Mouse (Mus musculus): ENCODE measurements at regions not wholly inside any gene's neighbourhood (a gene's known extent, or its start where the extent isn't known, plus 50 kb on each side); places are given as distances from the start of the nearest gene placed in this dataset.

DNA sequence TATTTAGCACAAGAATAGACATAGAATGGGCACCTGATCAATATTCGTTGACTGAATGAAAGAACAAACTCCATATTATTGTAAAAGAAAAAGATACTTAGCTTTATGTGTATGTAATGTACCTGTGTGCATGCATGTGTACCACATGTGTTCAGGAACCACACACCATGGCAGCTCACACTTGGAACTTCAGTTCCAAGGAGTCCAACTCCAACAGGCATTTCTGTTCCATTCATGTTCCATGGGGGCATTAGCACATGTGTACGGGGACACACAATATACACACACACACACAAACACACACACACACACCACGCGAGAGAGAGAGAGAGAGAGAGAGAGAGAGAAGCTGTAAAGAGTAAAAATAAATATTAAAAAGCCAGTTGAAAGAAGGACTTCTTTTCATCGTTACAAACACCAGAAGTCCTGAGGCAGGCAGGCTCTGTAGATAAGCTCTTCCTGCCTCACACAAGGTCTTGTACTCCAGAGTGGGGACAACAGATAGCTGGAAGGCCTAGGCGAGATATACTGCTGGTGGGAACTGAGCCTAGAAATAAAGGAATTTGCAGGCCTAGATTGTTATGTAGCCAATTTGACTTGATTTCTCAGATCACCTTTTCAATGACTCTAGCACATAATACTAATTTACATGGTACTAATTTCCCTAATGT is 141.6 kb upstream of the Marcks start:
- H3K4me3 ChIP-seq (ENCODE audit: control insufficient read depth in 1 of 2, insufficient read depth in 1 of 2, low read depth in 2 of 2, low read length in 2 of 2) = no peak overlapping the region
- no peaks in the 10 kb centered on the region for H3K4me1 ChIP-seq (ENCODE audit: control insufficient read depth in 1 of 2, insufficient read depth in 2 of 2, low read length in 2 of 2)
- peak; percentile 43 for DNase-seq (ENCODE audit: low read depth, low spot score)
- no peak overlapping the region for H3K27ac ChIP-seq (ENCODE audit: control insufficient read depth, low read depth, low read length)
- no peaks in the 10 kb centered on the region for H3K9me3 ChIP-seq (replicated peaks; ENCODE audit: insufficient read depth, low read length)
- H3K27me3 ChIP-seq (ENCODE audit: control insufficient read depth in 1 of 2, insufficient read depth in 2 of 2, low read length in 2 of 2) = no peaks in the 10 kb centered on the region
- no peaks in the 10 kb centered on the region for H3K79me2 ChIP-seq (ENCODE audit: control insufficient read depth, insufficient read depth, low read length, poor library complexity)
- no peak overlapping the region for H3K9ac ChIP-seq (ENCODE audit: control insufficient read depth, low read depth, low read length, poor library complexity, severe bottlenecking)
- no peaks in the 10 kb centered on the region for H3K36me3 ChIP-seq (ENCODE audit: control insufficient read depth in 1 of 2, insufficient read depth in 2 of 2, low read length in 2 of 2)
- TF ChIP-seq RCOR1 (IDR thresholded peaks at IDR 0.05; ENCODE audit: low read depth, low read length) = 0 out of 2 replicates have a peak, but pooled peaks have one; percentile 13
- TF ChIP-seq GATA1 (IDR thresholded peaks at IDR 0.05; ENCODE audit: low read depth, low read length) = peak; percentile 42; the same call in 1 of the 2 replicates
- 0 out of 2 replicates have a peak, but pooled peaks have one; percentile 16 for TF ChIP-seq ETS1 (IDR thresholded peaks at IDR 0.05; ENCODE audit: low read depth, low read length)
- TF ChIP-seq TCF12 (IDR thresholded peaks at IDR 0.05; ENCODE audit: low read depth, low read length) = peak; percentile 55; the same call in 1 of the 2 replicates
- peak; percentile 44 to 71; a peak in 2 of 4 replicates for TF ChIP-seq EP300 (IDR thresholded peaks at IDR 0.05; ENCODE audit: low read depth in 1 of 2, low read length in 2 of 2)
- TF ChIP-seq HCFC1 (IDR thresholded peaks at IDR 0.05; ENCODE audit: low read depth, low read length) = no peak

DNA sequence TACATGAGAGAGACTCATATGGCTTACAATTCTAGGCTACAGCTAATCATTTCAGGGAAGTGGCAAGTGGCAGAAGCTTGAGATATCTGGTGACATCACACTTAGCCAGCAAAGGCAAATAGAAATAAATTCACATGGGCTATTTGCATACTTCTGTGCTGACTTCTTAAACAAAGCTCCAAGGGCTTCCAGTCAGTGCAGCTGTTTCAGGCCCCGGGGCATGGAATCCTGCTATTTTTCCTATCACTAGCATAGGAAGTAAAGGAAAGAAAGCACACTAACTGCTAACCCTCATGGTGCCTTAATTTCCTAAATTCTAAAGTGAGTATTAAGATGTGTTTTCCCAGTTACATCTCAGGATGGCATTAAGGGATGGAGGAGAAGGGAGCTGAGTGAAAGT is 140.6 kb upstream of the Marcks start:
- H3K9ac ChIP-seq (ENCODE audit: control insufficient read depth, low read depth, low read length, poor library complexity, severe bottlenecking) = no peak overlapping the region
- H3K36me3 ChIP-seq (ENCODE audit: control insufficient read depth in 1 of 2, insufficient read depth in 2 of 2, low read length in 2 of 2) = no peaks in the 10 kb centered on the region
- no peaks in the 10 kb centered on the region for H3K79me2 ChIP-seq (ENCODE audit: control insufficient read depth, insufficient read depth, low read length, poor library complexity)
- H3K9me3 ChIP-seq (replicated peaks; ENCODE audit: insufficient read depth, low read length) = no peaks in the 10 kb centered on the region
- no peak overlapping the region for H3K4me3 ChIP-seq (ENCODE audit: control insufficient read depth in 1 of 2, insufficient read depth in 1 of 2, low read depth in 2 of 2, low read length in 2 of 2)
- H3K27me3 ChIP-seq (ENCODE audit: control insufficient read depth in 1 of 2, insufficient read depth in 2 of 2, low read length in 2 of 2) = no peaks in the 10 kb centered on the region
- TF ChIP-seq USF2 (IDR thresholded peaks at IDR 0.05; ENCODE audit: borderline replicate concordance in 1 of 2, insufficient read depth in 1 of 2, low read depth in 1 of 2, low read length in 2 of 2) (no peak), CHD2 (IDR thresholded peaks at IDR 0.05; ENCODE audit: low read length) (no peak)
- H3K4me1 ChIP-seq (ENCODE audit: control insufficient read depth in 1 of 2, insufficient read depth in 2 of 2, low read length in 2 of 2) = no peaks in the 10 kb centered on the region
- no peak overlapping the region for H3K27ac ChIP-seq (ENCODE audit: control insufficient read depth, low read depth, low read length)
- no peak for DNase-seq (ENCODE audit: low read depth, low spot score)

DNA sequence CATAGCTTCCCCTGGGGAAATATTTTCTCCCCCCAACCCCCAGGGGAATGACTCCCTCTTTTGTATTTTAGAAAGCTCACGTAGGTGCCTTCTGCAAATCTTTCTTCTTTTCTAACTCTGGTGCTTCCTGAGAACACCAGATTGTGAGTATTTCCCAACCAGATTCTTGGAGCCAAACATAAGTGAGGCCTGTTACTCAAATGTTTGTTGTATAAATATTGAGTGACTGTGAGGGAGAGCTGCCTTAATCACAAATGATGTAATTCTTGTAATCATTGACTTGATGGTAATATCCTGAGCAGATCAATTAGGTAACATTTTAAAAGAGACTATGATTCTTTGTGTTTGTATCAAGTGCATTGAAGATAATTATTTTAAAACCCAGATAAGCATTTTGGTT is 137.1 kb upstream of the Marcks start:
- Histone ChIP-seq H3K4me1 (ENCODE audit: control insufficient read depth in 1 of 2, insufficient read depth in 2 of 2, low read length in 2 of 2) (no peaks in the 10 kb centered on the region), H3K36me3 (ENCODE audit: control insufficient read depth in 1 of 2, insufficient read depth in 2 of 2, low read length in 2 of 2) (no peaks in the 10 kb centered on the region), H3K79me2 (ENCODE audit: control insufficient read depth, insufficient read depth, low read length, poor library complexity) (no peaks in the 10 kb centered on the region), H3K27ac (ENCODE audit: control insufficient read depth, low read depth, low read length) (no peak overlapping the region), H3K27me3 (ENCODE audit: control insufficient read depth in 1 of 2, insufficient read depth in 2 of 2, low read length in 2 of 2) (no peaks in the 10 kb centered on the region), H3K4me3 (ENCODE audit: control insufficient read depth in 1 of 2, insufficient read depth in 1 of 2, low read depth in 2 of 2, low read length in 2 of 2) (no peak overlapping the region), H3K9me3 (replicated peaks; ENCODE audit: insufficient read depth, low read length) (no peaks in the 10 kb centered on the region), H3K9ac (ENCODE audit: control insufficient read depth, low read depth, low read length, poor library complexity, severe bottlenecking) (no peak overlapping the region)
- no peak for TF ChIP-seq BHLHE40 (IDR thresholded peaks at IDR 0.05; ENCODE audit: borderline replicate concordance, low read depth, low read length)
- no peak for TF ChIP-seq GABPA (IDR thresholded peaks at IDR 0.05; ENCODE audit: low read depth, low read length)
- no peak for TF ChIP-seq MXI1 (IDR thresholded peaks at IDR 0.05; ENCODE audit: low read depth, low read length)
- no peak for TF ChIP-seq NELFE (IDR thresholded peaks at IDR 0.05; ENCODE audit: low read depth, low read length)
- no peak for TF ChIP-seq RAD21 (IDR thresholded peaks at IDR 0.05; ENCODE audit: low read depth, low read length)
- TF ChIP-seq ETS1 (IDR thresholded peaks at IDR 0.05; ENCODE audit: low read depth, low read length) = no peak
- no peak for TF ChIP-seq SIN3A (IDR thresholded peaks at IDR 0.05; ENCODE audit: low read length)
- DNase-seq (ENCODE audit: low read depth, low spot score) = no peak
